Mouse (Mus musculus) thymus, adult 2 months (tissue): ENCODE data around the gene Hoxc11.

Source experiments
- CTCF ChIP-seq: fragments of 200-500 bp; IDR thresholded peaks from 2 replicates; pipeline ENCODE4 v1.5.1; 2012; ENCODE audit warnings: mild to moderate bottlenecking, control low read depth, low read length, moderate library complexity, borderline replicate concordance; ENCODE audit not compliant: control insufficient read depth, poor library complexity, insufficient read depth; ENCODE audit errors: extremely low read depth
- POLR2A ChIP-seq: fragments of 200-500 bp; IDR thresholded peaks from 2 replicates; pipeline ENCODE4 v1.6.1; 2012; ENCODE audit warnings: mild to moderate bottlenecking, low read length, control low read depth, moderate library complexity; ENCODE audit not compliant: control insufficient read depth, poor library complexity, insufficient read depth; ENCODE audit errors: extremely low read depth

GRCm38 (mm10) chr15:102996548-102996947, 42.3 kb downstream of the Hoxc11 start:
- TF ChIP-seq CTCF, result no peak
- no peak for TF ChIP-seq POLR2A
